Mouse (Mus musculus): ENCODE data around the gene Sprr2e.

Sprr2e gene

DNA sequence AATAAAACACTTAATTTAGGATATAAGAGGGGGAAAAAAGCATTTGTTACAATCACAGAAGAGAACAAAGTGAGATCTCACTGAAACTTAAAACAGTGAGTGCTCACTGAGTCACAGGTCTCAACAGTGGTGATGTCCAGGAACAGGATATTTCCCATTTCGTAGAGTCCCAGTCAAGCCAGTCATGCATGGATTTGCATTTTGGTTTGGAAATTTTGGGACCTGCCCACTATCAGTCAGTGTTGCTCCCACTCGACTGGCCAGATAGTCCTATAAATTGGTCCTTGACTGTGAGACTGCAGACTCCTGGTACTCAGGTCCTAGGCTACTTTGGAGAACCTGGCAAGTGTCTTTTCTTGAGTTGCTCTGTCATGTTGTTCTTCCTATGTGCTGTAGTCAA is at the start of gene Sprr2e:
Gene Sprr2e, plus strand, starts transcription at position 301 of the 400 bp plus-strand sequence.
- DNase-seq (ENCODE audit: low read depth in 2 of 2, low spot score in 2 of 2), result no peak

DNA sequence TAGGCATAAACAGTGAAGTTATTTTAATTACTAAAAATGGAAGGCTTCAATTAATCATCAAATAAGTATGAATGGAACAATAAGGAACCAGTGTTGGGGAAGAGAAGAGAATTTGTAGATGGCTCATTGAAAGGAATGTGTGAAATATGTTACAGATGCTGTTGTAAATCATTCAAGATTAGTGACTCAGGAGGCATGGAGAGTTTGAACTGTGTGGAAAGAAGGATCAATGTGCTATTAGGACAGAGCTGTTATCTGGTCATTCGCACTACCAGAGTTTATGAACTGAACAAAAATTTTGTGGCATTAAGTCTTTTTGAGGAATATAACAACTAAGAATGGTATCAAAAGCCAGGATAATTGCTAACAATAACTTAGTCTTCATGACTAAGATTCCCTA is 44.5 kb upstream of the Sprr2e start:
- DNase-seq (ENCODE audit: low read depth in 2 of 2, low spot score in 2 of 2), result no peak

GRCm38 (mm10) chr3:92316320-92316719 is 35.6 kb upstream of the Sprr2e start, which contains the start of gene Sprr2b:
Gene Sprr2b (plus strand): TSS chr3:92316620.
- no peak for DNase-seq (ENCODE audit: low read depth in 2 of 2, low spot score in 2 of 2)

DNA sequence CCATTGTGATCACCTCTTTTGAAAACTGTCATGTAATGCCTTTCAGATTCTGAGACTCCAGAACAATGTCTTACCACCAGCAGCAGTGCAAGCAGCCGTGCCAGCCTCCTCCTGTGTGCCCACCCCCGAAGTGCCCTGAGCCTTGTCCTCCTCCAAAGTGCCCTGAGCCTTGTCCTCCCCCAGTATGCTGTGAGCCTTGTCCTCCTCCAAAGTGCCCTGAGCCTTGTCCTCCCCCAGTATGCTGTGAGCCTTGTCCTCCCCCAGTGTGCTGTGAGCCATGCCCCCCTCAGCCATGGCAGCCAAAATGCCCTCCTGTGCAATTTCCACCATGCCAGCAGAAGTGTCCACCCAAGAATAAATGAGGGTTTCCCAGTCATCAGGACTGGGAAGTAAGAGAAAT is 34.6 kb upstream of the Sprr2e start:
- DNase-seq (ENCODE audit: low read depth in 2 of 2, low spot score in 2 of 2), result no peak

DNA sequence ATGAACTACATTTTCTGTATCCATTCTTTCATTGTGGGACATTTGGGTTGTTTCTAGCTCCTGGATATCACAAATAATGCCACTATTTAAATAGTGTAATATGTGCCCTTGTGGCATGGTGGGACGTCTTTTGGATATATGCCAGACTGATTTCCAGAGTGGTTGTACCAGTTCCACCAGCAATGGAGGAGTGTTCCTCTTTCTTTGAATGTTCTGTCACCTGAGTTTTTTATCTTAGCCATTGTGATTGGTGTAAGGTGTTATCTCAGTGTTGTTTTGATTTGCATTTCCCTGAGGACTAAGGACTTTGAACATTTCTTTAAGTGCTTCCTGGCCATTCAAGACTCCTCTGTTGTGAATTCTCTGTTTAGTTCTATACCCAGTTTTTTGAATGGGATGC is 15.7 kb upstream of the Sprr2e start:
- DNase-seq (ENCODE audit: low read depth in 2 of 2, low spot score in 2 of 2), result no peak

- no peak for DNase-seq (ENCODE audit: low read depth in 2 of 2, low spot score in 2 of 2)
Measured at GRCm38 (mm10) chr3:92338840-92339239, 13.1 kb upstream of the Sprr2e start, which contains the start of gene Sprr2d. Gene Sprr2d (plus strand): TSS chr3:92339140.

DNA sequence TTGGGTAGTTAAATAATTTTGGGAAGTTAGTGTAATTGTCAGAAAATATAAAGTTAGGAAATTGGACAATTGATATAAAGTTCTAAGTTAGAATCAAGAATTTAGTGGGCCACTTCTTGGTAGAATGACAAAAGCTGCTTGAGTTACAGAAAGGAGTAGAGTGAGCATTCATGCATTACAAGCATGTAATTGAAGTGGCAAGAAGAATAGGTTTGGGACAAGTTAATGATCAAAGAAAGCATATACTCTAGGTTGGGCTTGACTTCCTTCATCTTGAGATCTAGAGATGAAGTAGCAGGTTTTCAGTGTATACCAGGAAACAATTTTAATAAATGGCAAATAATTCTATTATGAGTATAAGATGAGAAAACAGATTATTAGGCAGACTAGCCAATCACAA is 9.7 kb downstream of the Sprr2e start:
- DNase-seq (ENCODE audit: low read depth in 2 of 2, low spot score in 2 of 2), result no peak

- DNase-seq (ENCODE audit: low read depth in 2 of 2, low spot score in 2 of 2), result no peak
Measured at GRCm38 (mm10) chr3:92364887-92365286, 12.9 kb downstream of the Sprr2e start, which contains the start of gene Sprr2f. Gene Sprr2f (plus strand): TSS chr3:92365187.

GRCm38 (mm10) chr3:92373613-92374012 is 21.7 kb downstream of the Sprr2e start:
- no peak for DNase-seq (ENCODE audit: low read depth in 2 of 2, low spot score in 2 of 2)

- DNase-seq (ENCODE audit: low read depth in 2 of 2, low spot score in 2 of 2), result no peak
Measured at GRCm38 (mm10) chr3:92385385-92385784, 33.4 kb downstream of the Sprr2e start, which contains the start of gene Sprr2h. Gene Sprr2h (plus strand): TSS chr3:92385685.

DNA sequence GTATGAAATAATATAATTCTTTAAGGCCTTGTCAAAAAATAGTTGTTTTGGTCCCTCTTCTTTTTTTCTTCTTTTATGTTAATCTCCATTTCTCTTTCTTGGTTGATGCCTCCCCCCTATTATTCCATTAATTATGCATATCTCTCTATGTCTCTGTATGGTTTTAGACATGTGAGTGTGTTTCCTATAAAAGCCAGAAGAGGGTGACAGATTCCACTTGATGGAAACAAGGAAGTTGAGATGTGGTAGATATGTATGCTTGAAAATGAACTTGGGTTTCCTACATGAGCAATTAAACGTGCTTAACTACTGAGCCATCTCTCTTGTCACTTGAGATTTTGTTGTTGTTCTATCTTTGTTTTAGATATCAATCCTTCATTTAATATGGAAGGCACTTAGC is 42.4 kb downstream of the Sprr2e start:
- no peak for DNase-seq (ENCODE audit: low read depth in 2 of 2, low spot score in 2 of 2)

Data from CD8-positive naive resting alpha-beta T cell, adult 2 months (primary cell).